Mouse (Mus musculus): ENCODE data around the gene Elk3.

The Elk3 gene

DNA sequence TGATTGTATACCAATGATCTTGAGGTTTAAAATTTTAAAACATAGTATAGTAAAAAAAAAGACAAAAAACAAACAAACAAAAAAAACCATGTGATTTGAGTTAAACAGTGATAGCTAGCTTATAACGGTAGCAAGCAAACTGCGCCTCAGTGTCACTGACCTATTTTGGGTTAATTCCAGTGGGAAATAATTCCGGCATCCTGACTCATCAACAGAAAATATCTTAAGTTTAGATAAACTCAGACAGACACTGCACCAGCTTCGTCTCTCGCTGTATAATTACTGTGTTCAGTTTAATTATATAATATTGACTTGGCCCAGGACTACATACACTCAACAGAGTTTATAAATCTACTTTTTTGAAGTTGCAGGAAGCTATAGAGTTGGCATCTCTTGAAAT lies 79.0 kb downstream of the Elk3 start:
- no peak for DNase-seq

DNA sequence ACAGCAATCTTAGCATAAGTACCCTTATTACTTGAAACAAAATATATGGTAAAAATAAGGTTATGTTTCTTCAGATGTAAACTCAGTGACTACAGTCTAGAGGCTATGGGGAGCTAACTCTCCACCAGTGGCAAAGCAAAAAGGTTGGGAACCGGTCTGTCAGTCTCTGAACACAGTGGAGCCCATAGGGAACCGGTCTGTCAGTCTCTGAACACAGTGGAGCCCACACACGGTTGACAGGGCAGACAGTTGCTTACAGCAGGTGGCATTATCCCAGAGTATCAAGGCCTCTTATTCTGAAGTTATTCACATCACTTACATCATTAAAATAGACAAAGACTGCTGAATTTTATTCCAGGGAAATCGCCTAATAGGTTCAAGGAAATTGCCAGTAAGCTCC lies 79.4 kb downstream of the Elk3 start:
- DNase-seq: no peak

DNA sequence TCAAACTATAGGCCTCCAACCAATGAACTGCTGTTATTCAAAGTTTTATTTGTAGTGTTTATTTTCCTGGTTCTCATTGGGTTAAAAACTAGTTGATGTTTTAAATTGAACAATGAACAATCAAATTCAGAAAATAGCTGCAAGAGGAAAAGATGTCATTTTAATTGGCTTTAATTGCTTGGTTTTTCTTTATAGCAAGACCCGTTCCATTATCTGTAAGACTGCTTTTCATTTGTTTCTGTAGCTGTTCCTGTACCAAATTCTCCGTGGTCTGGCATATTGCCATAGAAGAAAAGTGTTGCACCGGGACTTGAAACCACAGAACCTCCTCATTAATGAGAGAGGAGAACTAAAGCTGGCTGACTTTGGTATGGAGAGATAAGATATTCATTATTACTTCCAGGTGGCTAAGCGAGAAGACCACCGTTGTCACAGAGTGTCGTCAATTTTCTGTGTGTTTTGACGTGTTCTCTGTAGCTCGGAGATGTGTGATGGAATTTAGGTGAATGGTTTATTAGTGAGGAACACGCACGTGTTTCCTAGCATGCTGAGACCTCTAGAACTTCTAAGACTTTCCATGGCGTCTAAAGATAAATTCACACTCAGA lies 82.4 kb downstream of the Elk3 start:
- no peak for DNase-seq

GRCm38 (mm10) chr10:93227921-93228320 lies 83.0 kb downstream of the Elk3 start:
- DNase-seq: no peak

- no peak for DNase-seq
Measured at GRCm38 (mm10) chr10:93225751-93226150, 85.2 kb downstream of the Elk3 start.

DNA sequence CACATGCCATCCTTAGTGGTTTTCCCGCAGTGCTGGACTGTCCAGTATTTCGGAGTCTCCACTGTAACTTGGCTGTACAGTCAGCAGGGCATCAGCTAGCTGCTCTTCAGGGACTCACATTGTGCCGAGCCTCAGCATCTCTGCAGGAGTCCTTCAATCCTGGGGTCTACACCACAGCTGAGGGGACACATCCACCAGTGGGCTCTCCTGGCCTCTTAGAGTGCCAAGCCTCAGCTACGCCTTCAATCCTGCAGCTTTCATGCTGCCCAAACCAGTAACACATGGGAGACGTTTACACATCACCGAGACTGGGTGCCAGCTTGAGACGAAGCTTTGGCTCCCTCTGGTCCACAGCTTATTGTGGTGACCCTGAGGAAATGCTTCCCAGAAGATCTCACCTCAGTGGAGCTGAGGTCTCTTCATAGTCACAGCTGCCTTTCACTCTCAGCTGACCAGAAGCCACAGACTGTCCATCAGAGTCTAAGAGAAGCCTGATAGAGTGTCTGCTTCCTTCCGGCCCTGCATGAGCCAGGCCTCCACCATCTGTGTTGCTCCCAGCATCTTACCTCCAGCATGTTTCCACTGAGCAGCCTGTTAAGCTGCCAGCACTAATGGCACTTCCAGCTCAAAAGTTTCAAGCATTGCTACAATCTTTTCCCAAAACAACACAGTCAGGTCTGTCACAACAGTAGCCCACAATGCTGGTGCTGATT lies 95.7 kb downstream of the Elk3 start:
- no peak for DNase-seq

DNA sequence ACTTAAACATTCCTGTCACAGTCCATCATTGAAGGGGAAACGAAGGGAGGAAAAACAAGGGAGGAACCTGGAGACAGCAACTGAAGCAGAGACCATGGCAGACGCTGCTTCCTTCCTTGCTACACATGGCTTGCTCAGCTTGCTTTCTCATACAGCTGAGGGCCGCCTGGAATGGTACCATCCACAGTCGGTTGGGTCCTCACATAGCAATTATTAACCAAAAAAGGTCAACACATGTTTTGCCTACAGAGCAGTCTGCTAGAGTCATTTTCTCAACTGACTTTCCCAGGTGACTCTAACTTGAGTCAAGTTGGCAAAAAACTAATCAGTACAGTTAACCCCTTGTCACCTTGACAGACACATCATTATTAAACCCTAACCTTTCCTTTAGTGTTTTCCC lies 96.7 kb downstream of the Elk3 start:
- DNase-seq: no peak

DNA sequence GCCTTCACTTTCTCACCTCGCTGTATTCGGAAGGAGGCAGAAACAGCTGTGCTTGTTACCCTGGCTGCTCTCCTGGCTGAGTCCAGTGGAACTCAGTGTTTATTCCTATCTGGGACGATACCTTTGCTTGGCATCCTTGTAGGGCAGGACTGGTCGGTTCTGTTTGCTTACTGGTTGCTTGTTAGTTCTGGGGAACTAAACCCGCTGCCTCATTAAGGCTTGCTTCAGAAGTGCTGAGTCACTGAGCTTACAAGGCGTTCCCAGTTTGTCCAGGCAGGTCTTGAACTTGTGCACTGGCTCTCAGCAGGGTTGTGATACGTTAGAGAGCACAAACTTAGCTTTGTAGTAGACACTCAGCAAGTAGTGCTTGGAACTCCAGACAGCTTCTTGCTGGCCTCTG lies 97.6 kb downstream of the Elk3 start:
- no peak for DNase-seq

DNA sequence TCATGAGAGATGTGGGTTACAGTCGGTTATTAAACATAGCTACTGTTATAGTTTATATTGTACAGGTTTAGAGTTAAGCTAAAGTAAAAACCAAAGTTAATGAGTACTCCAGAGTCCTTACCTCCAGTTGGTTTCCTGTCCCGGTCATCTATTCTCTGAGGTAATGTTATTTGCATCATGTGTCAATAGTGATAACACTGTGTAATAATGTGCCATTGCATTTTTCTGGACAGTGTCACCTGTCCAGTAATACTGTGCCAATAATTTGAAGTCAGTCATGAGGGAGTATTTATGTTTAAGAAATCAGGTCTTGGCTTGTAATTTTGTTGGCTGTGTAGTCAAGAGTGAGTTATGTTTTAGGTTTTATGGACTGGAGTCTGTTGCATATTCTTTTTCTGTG lies 98.2 kb downstream of the Elk3 start:
- no peak for DNase-seq

GRCm38 (mm10) chr10:93207176-93207575 lies 103.8 kb downstream of the Elk3 start:
- DNase-seq: no peak

DNA sequence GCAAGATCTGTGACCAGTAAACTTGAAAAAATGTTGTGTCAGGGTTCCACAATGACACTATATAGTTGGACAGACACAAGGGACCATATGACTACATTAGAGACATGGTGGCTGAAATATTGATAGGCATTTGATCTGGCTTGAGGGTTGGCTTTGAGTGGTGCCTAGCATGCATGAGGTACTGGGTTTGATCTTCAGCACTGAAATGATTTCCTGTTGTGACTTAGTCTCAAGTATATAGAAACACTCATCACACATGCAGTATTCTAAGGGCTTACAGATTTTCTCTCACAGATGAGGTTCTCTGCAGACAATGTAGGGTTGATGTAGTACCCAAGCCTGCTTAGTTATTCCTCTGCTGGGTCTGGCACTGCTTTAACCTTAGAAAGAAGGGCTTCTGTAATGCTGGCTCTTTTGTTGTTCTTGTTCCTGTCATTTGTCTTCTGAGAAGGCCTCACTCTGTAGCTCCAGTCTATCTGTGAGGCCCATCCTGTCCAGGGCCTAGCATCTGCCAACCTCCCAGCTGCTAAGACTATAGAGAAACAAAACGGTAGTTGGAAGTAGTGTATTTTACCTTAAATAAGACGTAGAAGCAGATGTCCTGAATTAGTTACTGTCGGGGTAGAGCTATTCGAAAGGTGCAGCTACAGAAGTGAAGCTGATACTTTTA lies 105.5 kb downstream of the Elk3 start:
- DNase-seq: no peak

GRCm38 (mm10) chr10:93201846-93202458 lies 109.0 kb downstream of the Elk3 start:
- DNase-seq: no peak

DNA sequence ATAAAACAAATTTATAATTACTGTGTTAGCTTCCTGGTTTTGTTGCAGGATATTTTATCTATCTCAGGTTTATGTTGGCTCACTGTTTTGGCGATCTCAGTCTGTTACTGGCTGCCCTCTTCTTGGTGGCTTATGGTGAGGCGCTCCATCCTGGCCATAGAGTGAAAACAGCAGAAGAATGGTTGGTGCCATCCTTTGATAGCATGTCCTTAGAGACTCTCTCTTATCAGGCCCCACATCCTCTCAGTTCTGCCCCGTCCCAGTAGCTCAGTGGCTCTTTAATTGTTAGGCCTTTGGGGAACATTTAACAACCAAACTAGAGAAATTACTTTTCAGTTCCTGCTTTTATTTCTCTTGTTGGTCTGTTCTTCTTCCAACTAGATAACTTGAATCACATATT lies 112.0 kb downstream of the Elk3 start:
- DNase-seq: no peak
